Mouse (Mus musculus) midbrain, embryonic 14.5 days (tissue): ENCODE results near the gene Shld2. TPM values are rescaled to one million over a fixed set of nuclear protein-coding genes. Genes with fewer than 3 reads are reported as not detected.

ENCODE experiments used
- ATAC-seq: fragments of 200-750 bp; cut with Nextera tagmentation; 2 replicates; pipeline ENCODE4 v1.8.0; 2017; ENCODE audit warnings: moderate number of reproducible peaks, moderate library complexity; ENCODE audit not compliant: low FRiP score, low TSS enrichment
- DNase-seq: peaks from one replicate; pipeline ENCODE4 v3.0.0-alpha.2; 2015
- H3K27ac ChIP-seq: fragments of 300-500 bp; sonication (generic); replicated peaks from 2 replicates; pipeline ENCODE4 v1.5.1; 2014; ENCODE audit warnings: mild to moderate bottlenecking, low read depth, low read length, moderate library complexity
- H3K27me3 ChIP-seq: fragments of 300-500 bp; sonication (generic); 2 replicates; pipeline ENCODE4 v1.6.1; 2014; ENCODE audit warnings: low read length, control low read depth, mixed read lengths; ENCODE audit not compliant: control insufficient read depth, insufficient read depth
- H3K36me3 ChIP-seq: fragments of 300-500 bp; sonication (generic); 2 replicates; pipeline ENCODE4 v1.6.1; 2014; ENCODE audit warnings: low read length, control low read depth; ENCODE audit not compliant: control insufficient read depth, insufficient read depth
- H3K4me1 ChIP-seq: fragments of 300-500 bp; sonication (generic); 2 replicates; pipeline ENCODE4 v1.6.1; 2014; ENCODE audit warnings: mild to moderate bottlenecking, antibody characterized with exemption, low read length, control low read depth; ENCODE audit not compliant: control insufficient read depth, insufficient read depth
- H3K4me2 ChIP-seq: fragments of 300-500 bp; sonication (generic); 2 replicates; pipeline ENCODE4 v1.6.1; 2014; ENCODE audit warnings: mild to moderate bottlenecking, low read length, moderate library complexity
- H3K4me3 ChIP-seq: fragments of 300-500 bp; sonication (generic); replicated peaks from 2 replicates; pipeline ENCODE4 v1.5.1; 2014; ENCODE audit warnings: low read depth, low read length
- H3K9ac ChIP-seq: fragments of 300-500 bp; sonication (generic); replicated peaks from 2 replicates; pipeline ENCODE4 v1.6.1; 2014; ENCODE audit warnings: mild to moderate bottlenecking, low read length, moderate library complexity
- H3K9me3 ChIP-seq: fragments of 300-500 bp; sonication (generic); 2 replicates; pipeline ENCODE4 v1.6.1; 2016; ENCODE audit warnings: low read length, control low read depth, mixed read lengths; ENCODE audit not compliant: control insufficient read depth
- WGBS: fragments of 180-500 bp; shearing (Covaris S2); extraction: QIAGEN DNeasy Blood & Tissue Kit; methylation state at CpG from one replicate; pipeline ENCODE4 v1.1.7; 2014; 5-methylcytosine and 5-hydroxymethylcytosine counted together
- polyA plus RNA-seq: library from polyadenylated mRNA; unstranded; fragments of >200 nt; fragmentation: Nextera tagmentation; extraction: Ambion mirVana; gene quantifications from 2 replicates; pipeline ENCODE4 v1.2.1, GENCODE M21; 2014

Gene Shld2
- polyA plus RNA-seq, 1 experiment from 2014 or later = 8.1 TPM

GRCm38 (mm10) chr14:34331886-34332285 lies 21.6 kb upstream of the Shld2 start:
- peaks cover 79% of the 10 kb centered on the region for H3K36me3 ChIP-seq
- no peak overlapping the region for H3K4me3 ChIP-seq
- peak; percentile 9 for DNase-seq
- no peaks in the 10 kb centered on the region for H3K9me3 ChIP-seq
- no peak for ATAC-seq
- no peak overlapping the region for H3K4me2 ChIP-seq
- 0 out of 2 replicates have a peak overlapping the region, but pooled peaks have one; percentile 2 for H3K27ac ChIP-seq
- H3K9ac ChIP-seq = no peak overlapping the region
- H3K4me1 ChIP-seq = no peaks in the 10 kb centered on the region
- no peaks in the 10 kb centered on the region for H3K27me3 ChIP-seq
- 88% methylated on average over 3 of the region's 3 CpGs for WGBS

- Histone ChIP-seq H3K4me3 (no peak overlapping the region), H3K4me2 (no peak overlapping the region), H3K27me3 (no peaks in the 10 kb centered on the region), H3K27ac (0 out of 2 replicates have a peak overlapping the region, but pooled peaks have one; percentile 1), H3K9ac (no peak overlapping the region), H3K9me3 (no peaks in the 10 kb centered on the region), H3K36me3 (peaks cover 79% of the 10 kb centered on the region), H3K4me1 (no peaks in the 10 kb centered on the region)
- DNase-seq (peak; percentile 30), ATAC-seq (0 out of 2 replicates have a peak, but pooled peaks have one; percentile 27)
- 91% methylated on average over 9 of the region's 9 CpGs for WGBS
Measured at GRCm38 (mm10) chr14:34330657-34331158, 20.4 kb upstream of the Shld2 start.

GRCm38 (mm10) chr14:34327618-34328017 lies 17.3 kb upstream of the Shld2 start:
- H3K4me1 ChIP-seq = no peaks in the 10 kb centered on the region
- no peaks in the 10 kb centered on the region for H3K9me3 ChIP-seq
- ATAC-seq = no peak
- H3K4me2 ChIP-seq = no peak overlapping the region
- no peak overlapping the region for H3K4me3 ChIP-seq
- DNase-seq = no peak
- H3K9ac ChIP-seq = no peak overlapping the region
- H3K36me3 ChIP-seq = peaks cover 77% of the 10 kb centered on the region
- WGBS = 89% methylated on average over 1 of the region's 1 CpGs
- no peak overlapping the region for H3K27ac ChIP-seq
- no peaks in the 10 kb centered on the region for H3K27me3 ChIP-seq

- ATAC-seq (no peak), DNase-seq (no peak)
- H3K9ac ChIP-seq = no peak overlapping the region
- H3K27ac ChIP-seq = no peak overlapping the region
- WGBS = 97% methylated on average over 3 of the region's 3 CpGs
- peaks cover 74% of the 10 kb centered on the region for H3K36me3 ChIP-seq
- H3K27me3 ChIP-seq = no peaks in the 10 kb centered on the region
- no peaks in the 10 kb centered on the region for H3K9me3 ChIP-seq
- no peaks in the 10 kb centered on the region for H3K4me1 ChIP-seq
- no peak overlapping the region for H3K4me3 ChIP-seq
- no peak overlapping the region for H3K4me2 ChIP-seq
Measured at GRCm38 (mm10) chr14:34326606-34327005, 16.3 kb upstream of the Shld2 start.

GRCm38 (mm10) chr14:34323576-34324085 lies 13.3 kb upstream of the Shld2 start:
- Histone ChIP-seq H3K27me3 (no peaks in the 10 kb centered on the region), H3K4me2 (no peak overlapping the region), H3K9me3 (no peaks in the 10 kb centered on the region), H3K4me1 (no peaks in the 10 kb centered on the region), H3K36me3 (peaks cover 66% of the 10 kb centered on the region), H3K4me3 (no peak overlapping the region), H3K27ac (no peak overlapping the region), H3K9ac (no peak overlapping the region)
- ATAC-seq (no peak), DNase-seq (no peak)
- 97% methylated on average over 5 of the region's 5 CpGs for WGBS

GRCm38 (mm10) chr14:34318113-34318512 lies 7.8 kb upstream of the Shld2 start:
- no peak for DNase-seq
- Histone ChIP-seq H3K9ac (no peak overlapping the region), H3K4me3 (no peak overlapping the region), H3K27me3 (no peaks in the 10 kb centered on the region), H3K27ac (no peak overlapping the region), H3K36me3 (peaks cover 26% of the 10 kb centered on the region), H3K9me3 (no peaks in the 10 kb centered on the region), H3K4me1 (peaks cover 14% of the 10 kb centered on the region), H3K4me2 (no peak overlapping the region)
- no peak for ATAC-seq

GRCm38 (mm10) chr14:34317431-34317830 lies 7.1 kb upstream of the Shld2 start:
- peaks cover 22% of the 10 kb centered on the region for H3K36me3 ChIP-seq
- no peak overlapping the region for H3K27ac ChIP-seq
- H3K9me3 ChIP-seq = no peaks in the 10 kb centered on the region
- no peak overlapping the region for H3K4me3 ChIP-seq
- WGBS = 93% methylated on average over 3 of the region's 3 CpGs
- H3K27me3 ChIP-seq = no peaks in the 10 kb centered on the region
- H3K4me1 ChIP-seq = peaks cover 21% of the 10 kb centered on the region
- no peak overlapping the region for H3K4me2 ChIP-seq
- no peak overlapping the region for H3K9ac ChIP-seq
- DNase-seq (no peak), ATAC-seq (no peak)

GRCm38 (mm10) chr14:34316346-34316745 lies 6.1 kb upstream of the Shld2 start:
- WGBS = 97% methylated on average over 2 of the region's 2 CpGs
- ATAC-seq (no peak), DNase-seq (no peak)
- Histone ChIP-seq H3K4me2 (no peak overlapping the region), H3K4me3 (no peak overlapping the region), H3K27me3 (no peaks in the 10 kb centered on the region), H3K36me3 (peaks cover 16% of the 10 kb centered on the region), H3K9me3 (no peaks in the 10 kb centered on the region), H3K9ac (no peak overlapping the region), H3K27ac (no peak overlapping the region), H3K4me1 (peaks cover 26% of the 10 kb centered on the region)

GRCm38 (mm10) chr14:34314796-34315195 lies 4.5 kb upstream of the Shld2 start:
- no peaks in the 10 kb centered on the region for H3K9me3 ChIP-seq
- whole genome bisulfite sequencing = 90% methylated on average over 3 of the region's 3 CpGs
- H3K27me3 ChIP-seq = no peaks in the 10 kb centered on the region
- no peak overlapping the region for H3K4me2 ChIP-seq
- ATAC-seq (no peak), DNase-seq (no peak)
- peaks cover 26% of the 10 kb centered on the region for H3K4me1 ChIP-seq
- peaks cover 4% of the 10 kb centered on the region for H3K36me3 ChIP-seq
- no peak overlapping the region for H3K4me3 ChIP-seq
- no peak overlapping the region for H3K27ac ChIP-seq
- no peak overlapping the region for H3K9ac ChIP-seq
